Mouse (Mus musculus) heart, adult 8-10 months (tissue): ENCODE measurements around the gene Col27a1. TPM values are rescaled to one million over a fixed set of nuclear protein-coding genes. Genes with fewer than 3 reads are reported as not detected.

Experiments used
- DNase-seq: peaks from one replicate; pipeline ENCODE4 v3.0.0; 2022; ENCODE audit warnings: low spot score
- total RNA-seq, 4 experiments: library from RNA; stranded (reverse); gene quantifications; 2 replicates each; pipeline ENCODE4 v1.2.4; 2022

The Col27a1 gene
- total RNA-seq, 4 experiments from 2014 or later, result 1.1 to 1.5 (median 1.4) TPM

DNA sequence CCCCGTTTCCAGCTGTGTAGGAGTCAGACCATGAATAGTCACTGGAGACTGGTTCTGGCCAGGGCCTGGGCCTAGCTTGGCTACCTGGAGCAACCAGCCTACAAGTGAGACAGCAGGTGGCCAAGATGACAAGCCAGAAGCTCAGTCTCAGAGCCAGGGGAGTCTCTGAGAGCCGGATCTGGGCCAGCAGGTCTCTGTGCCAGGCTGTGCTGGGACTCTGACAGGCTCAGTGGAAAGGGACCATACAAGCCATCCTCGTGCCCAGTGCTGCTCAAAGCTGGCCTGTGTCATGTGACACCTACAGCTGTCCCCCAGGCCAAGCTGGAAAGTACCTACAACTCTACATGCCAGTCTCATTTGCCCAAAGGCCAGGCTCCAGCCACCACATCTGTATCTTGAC is 94.5 kb downstream of the Col27a1 start:
- peak; percentile 38 for DNase-seq

DNA sequence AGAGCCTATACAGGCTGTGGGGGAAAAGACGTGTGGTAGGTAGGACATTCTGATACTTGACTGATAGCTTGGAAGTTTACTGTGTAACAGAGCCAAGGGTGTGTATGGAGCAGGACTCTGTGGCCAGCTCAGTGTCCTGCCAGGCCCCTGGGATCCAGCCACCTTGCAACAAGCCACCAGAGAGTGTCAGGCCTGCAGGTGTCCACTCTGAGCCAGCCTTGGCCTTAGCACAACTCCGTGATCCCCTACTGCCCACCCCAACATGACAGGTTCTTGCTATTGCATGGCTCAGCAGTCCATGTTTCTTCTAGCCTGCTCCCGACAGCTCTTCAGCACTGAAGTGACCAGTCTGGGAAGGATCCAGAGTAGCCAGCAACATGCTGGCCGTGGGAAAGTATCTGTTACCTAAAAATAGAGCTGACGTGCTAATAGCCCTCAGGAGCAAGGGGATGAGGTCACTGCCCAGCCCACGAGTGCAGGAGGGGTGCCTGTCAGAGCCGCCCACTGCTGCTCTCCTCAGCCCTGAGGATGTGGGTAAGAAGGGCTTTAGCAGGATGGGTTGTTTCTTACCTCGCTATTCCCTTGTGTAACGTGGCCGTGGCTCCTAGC is 96.5 kb downstream of the Col27a1 start:
- DNase-seq, result peak; percentile 71

DNA sequence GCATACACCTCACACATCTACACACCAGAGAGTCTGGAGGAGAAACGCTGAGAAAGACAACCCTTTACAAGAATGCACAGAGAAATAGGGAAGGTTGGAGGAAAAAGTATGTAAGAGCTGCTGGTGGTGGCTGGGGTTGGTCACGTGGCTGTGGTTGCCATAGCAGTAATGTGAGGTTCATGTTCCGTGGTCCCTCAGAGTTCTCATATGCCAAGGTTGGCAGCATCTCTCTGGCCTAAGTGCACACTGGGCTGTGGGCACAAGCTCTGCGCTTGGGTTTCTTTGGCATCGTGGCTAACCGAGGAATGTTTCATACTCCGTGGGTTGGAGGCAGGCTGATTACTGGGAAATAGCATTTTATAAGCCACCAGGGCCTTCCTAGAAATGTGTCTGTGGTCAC is 97.6 kb downstream of the Col27a1 start:
- DNase-seq, result no peak

DNA sequence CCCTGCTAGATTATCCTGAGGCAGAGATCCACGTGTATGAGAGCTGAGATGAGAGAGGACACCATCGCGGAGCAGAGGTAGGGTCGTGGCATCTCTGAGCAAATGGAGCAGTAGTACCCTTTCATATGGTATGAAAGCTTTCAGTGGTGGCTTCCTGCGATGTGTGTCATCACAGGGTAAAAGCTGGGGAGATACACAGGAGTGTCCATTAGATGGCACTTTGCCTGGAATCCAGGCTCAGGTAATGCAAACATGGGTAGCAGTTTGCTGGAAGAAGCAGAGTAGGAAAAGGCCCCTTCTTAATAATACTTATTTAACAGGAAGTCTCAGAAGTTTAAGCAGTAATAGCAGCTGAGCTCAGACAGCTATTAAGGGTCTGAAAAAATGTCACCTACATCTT is 100.3 kb downstream of the Col27a1 start:
- no peak for DNase-seq

DNA sequence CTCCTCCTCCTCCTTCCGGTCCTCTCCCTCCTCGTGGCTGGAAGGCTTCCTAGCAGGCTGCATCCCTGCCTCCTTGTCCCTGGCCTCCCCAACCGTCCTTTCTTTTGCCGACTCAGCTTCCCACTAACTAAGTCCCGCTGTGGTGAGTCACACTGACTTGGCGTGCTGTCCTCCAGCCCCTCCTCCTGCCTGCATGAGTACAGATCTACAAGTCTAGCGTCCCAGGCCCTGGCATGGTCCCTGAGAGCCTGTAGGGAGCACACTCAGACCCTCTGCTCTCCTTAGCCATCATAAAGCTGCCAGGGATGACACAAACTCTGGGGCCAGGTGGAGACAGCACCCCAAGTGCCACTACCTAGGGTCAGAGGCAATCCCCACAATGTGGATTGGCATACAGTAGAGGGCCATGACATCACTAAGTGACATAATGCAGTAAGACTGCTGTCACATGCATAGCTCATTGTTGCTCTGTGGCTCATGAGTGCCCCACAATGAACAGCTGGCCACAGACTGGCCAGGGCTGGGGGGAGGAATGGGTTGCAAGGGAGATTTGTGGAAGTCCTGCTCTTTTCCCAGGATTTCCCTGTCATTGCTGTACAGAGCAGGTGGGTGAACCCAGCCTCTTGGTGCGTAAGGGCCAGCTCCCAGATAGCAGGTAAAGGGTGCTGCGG is 102.4 kb downstream of the Col27a1 start:
- DNase-seq, result peak; percentile 41

DNA sequence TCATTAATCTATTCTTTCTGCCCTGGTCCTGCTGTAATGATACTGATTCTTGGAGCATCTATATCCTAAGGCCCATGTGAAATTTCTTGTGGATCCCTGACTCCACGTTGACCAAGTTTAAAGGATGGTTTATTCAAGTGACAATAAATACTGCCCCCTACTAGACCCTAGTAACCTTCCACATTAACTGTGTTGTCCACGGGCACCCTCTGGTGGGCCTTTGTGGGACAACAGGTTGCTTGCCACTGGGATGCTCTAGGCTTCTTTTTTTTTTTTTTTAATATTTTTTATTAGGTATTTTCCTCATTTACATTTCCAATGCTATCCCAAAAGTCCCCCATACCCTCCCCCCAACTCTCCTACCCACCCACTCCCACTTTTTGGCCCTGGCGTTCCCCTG is 105.8 kb downstream of the Col27a1 start:
- DNase-seq, result peak; percentile 57

DNA sequence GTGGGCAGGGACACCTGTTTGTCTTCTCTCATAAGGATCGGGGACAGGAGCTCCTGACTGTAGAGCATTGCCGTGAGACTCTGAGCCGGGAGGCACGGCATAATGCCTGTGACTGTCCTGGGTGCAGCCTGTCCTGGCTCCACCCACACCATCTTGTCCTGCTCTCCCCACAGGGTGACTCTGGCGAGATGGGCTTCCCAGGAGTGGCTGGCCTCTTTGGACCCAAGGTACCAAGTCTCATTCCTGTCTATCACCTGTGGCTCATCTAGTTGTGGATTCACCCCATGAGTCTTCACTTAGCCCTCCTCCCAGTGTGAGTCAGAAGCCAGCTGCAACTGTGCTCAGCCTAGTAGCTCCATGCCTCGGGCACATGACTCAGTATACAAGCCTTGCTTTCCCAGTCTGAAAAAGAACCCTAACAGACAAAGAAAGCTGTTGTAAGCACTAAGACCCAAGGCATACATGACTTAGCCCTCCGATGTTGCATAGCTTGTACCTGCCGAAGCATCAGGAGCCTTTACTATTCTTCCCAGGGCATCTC is 109.5 kb downstream of the Col27a1 start:
- no peak for DNase-seq

DNA sequence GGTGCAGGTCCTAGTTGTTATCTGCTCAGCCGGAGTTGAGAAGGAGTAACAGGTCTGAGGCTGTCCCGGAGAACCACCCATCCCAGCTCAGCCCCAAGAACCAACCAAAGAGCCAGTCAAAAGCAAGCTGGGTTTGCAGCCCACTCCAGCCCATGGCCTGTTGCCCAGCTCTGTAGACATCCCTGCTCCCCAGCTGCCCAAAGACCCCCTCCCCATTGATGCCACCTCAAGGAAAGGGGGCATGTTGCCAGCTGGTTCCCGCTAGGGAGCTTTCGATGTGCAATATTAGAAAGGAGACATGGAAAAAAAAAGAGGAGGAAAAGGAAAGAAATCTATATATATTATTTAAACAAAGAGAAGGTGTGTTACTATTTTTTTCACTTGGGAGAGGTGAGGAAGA is 119.6 kb downstream of the Col27a1 start:
- DNase-seq, result no peak

DNA sequence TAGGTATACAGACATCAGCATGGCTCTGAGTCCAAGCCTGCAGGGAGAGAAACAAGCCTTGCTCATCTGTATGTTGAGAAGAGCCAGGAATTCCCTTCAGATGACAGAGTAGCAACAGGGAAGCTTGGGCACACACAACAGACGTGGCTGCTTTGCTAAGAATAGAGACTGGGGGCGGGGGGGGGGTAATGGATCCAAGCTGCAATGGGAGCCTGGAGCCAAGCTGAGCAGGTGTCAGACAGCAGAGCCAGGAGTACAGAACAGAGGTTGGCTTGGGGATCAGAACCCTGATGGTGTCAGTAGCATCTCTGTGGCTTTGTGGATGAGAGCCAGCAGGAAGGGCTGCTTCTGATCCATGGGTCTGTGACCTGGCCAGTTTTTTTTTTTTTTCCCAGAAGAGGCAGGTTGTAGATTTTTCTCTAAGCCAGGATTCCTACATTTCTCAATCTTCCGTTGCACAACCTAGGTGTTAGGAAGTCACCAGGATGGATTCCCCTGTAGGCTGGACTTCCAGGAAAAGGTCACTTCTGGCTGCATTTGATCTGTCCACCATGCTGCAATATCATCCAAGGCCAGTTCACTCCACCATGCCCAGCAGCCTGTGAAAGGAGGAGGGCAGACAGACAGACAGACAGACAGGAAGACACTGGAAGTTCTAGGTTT is 124.7 kb downstream of the Col27a1 start:
- no peak for DNase-seq

DNA sequence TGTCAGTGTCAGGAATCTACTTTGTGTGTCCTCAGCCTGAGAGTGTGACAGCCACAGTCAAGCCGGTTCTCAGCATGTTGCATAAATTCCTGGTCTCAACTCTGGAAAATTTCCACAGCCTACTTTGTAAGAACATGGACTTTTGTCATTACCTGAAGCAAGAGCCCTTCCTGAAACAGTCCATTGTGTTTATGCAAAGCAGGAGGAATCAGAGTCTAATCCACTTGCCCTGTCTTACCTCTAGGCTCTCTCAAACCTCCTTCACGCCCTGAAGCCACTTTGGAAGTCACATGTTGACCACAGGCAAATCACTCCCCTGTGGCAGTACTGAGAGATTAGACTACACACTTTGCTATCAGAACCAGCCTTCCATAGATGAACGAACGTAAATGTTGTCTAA is 128.7 kb downstream of the Col27a1 start:
- no peak for DNase-seq

DNA sequence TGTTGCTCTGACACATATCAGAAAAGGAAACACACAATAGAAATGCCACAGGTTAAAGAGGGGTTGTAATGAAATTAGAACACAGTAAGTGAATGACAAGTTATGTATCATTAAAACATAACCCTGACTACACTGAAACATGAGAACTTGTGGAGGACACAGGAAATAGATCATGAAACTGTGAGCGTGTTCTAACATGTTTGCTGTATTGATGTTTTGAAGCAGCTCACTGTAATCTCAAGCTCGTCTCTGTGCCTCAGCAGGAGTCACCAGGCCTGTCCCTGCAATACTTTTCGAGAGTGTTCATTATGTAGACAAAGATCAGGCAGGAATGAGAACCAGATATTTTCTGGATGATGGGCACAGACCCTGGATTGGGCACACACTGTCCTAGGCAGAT is 129.8 kb downstream of the Col27a1 start:
- no peak for DNase-seq

DNA sequence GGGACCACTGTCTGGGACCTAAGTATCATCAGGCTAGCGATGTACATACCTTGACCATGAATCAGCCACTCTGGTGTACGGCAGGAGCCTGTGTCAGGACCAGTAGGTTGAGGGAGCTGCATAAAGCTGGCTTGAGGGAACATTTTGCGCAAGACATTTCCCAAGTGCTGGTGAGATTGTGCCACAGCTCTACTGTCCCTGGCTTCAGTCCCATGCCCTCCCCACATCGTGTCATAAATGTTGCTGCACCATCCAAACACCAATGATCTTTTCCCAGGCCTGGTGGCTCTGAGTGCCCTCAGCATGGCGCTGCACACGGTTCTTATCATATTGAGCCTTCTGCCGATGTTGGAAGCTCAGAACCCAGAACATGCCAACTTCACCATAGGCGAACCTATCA is 130.5 kb downstream of the Col27a1 start, which contains the start of gene Orm1:
Gene Orm1, plus strand, starts transcription at position 266 of the 400 bp plus-strand sequence.
- DNase-seq, result no peak

DNA sequence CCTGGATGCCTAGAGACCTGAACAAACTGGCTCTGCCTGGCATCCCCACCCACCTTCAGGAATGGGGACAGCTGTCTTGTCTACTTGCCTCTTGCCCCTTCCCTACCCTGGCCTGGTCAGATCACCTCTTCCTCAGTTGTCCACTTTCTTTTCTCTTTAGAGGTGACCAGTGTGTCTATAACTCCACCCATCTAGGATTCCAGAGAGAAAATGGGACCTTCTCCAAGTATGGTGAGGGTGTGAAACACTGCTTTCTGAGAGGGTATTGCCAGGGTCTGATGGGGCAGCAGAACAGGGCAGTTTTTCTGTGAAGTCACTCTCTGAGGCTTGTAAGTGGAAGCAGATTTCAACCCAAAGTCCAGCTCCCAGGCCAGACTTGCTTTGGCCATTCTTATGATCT is 131.5 kb downstream of the Col27a1 start:
- no peak for DNase-seq

DNA sequence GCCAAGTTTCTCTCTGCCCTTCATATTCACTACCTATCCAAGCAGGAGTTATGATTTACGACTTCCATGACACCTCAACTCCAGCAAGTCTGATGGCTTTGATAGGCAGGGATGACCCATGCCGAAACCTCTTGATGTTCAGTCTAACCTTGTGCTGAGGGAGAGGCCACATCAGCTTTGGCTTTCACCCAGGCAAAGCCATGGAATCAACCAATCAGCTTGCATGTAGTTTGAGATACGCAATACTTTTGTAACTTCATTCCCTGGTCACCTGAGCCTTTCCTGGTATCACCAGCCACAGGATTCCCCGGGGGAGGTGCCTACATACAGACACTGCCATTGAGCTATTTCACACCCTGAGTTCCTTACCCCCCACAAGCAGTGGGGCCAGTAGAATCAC is 132.9 kb downstream of the Col27a1 start:
- DNase-seq, result no peak

DNA sequence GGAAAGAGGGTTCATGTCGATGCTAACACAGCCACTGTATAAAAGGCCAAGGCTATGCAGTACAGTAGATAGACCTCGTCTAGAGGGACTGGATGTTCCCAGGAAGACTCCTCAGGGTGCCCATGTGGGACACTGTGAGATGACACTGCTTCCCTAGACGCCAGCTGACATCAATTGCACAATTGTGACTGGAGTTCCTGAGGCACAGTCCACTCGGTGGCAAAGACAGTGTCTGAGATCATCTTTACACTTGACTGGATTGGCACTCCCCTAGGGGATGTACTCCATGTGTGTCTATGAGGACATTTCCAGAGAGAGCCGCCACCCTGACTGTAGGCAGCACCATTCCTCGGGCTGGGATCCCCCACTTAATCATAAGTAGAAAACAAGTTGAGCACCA is 134.7 kb downstream of the Col27a1 start:
- DNase-seq, result no peak

DNA sequence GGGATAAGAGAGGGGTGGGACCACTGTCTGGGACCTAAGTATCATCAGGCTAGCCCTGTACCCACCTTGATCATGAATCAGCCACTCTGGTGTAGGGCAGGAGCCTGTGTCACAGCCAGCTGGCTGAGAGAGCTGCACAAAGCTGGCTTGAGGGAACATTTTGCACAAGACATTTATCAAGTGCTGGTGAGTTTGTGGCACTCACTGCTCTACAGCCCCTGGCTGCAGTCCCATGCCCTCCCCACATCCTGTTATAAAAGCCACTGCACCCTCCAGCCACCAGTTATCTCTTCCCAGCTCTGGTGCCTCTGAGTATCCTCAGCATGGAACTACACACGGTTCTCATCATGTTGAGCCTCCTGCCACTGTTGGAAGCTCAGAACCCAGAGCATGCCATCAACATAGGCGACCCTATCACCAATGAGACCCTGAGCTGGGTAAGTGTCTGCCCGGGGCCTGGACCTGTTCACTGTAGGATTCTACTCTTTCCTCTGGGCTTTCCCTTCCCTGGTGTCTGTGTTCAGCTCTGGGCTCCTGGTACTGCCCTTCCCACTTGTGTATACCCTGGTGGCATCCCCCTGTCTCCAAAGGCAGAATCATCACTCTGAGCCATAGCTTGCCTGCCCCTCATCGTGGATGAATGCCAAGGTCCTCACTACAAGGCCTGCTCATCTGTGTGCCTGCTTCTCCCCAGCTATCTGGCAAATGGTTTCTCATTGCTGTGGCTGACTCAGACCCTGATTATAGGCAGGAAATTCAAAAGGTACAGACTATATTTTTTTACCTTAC is 142.3 kb downstream of the Col27a1 start, which contains the start of gene Orm3:
Gene Orm3, plus strand, starts transcription at position 286 of the 789 bp plus-strand sequence.
- peak; percentile 61 for DNase-seq

DNA sequence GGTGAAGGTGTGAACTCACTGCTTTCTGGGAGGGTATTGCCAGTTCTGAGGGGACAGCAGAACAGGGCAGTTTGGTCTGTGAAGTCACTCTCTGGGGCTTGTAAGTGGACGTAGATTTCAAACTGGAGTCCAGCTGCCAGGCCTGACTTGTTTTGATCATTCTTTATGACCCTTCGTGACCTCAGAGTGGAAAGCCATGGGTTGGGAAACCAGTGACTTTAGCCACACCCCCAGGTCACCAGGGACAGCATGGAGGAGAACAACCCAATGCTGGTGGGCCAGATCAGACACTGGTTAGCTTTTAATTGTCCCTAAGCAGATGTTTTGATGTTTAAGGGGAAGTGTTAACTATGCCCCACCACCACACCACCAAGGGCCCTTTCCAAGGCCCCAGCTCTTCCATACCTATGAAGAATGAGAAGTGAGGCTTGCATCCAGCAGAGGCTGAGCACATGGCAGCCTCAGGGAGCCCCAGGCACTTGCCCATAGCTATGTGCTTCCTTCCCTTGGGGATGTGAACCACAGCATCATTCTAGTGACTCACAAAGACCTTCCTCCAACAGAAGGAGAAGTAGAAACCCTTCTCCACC is 143.3 kb downstream of the Col27a1 start:
- DNase-seq, result no peak

DNA sequence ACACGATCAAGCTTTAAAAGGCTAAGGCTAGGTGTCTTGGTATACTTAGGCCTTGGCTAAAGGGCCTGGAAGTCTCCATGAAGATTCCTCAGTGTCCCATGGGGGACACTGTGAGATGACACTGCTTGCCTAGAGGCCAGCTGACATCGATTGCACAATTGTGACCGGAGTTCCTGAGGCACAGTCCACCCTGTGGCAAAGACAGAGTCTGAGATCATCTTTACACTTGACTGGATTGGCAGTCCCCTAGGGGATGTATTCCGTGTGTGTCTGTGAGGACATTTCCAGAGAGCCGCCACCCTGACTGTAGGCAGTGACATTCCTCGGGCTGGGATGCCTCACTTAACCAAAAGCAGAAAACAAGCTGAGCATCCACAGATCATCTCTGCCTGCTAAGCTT is 146.1 kb downstream of the Col27a1 start:
- no peak for DNase-seq

DNA sequence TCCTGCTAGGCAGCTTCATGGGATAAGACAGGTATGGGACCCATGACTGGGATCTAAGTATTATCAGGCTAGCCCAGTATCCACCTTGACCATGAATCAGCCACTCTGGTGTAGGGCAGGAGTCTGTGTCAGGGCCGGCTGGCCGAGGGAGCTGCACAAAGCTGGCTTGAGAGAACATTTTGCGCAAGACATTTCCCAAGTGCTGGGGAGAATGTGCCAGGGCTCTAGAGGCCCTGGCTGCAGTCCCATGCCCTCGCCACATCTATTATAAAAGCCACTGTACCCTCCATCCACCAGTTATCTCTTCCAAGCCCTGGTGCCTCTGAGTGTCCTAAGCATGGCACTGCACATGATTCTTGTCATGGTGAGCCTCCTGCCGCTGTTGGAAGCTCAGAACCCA is 148.3 kb downstream of the Col27a1 start, which contains the start of gene Orm2:
Gene Orm2, plus strand, starts transcription at position 300 of the 400 bp plus-strand sequence.
- peak; percentile 14 for DNase-seq

DNA sequence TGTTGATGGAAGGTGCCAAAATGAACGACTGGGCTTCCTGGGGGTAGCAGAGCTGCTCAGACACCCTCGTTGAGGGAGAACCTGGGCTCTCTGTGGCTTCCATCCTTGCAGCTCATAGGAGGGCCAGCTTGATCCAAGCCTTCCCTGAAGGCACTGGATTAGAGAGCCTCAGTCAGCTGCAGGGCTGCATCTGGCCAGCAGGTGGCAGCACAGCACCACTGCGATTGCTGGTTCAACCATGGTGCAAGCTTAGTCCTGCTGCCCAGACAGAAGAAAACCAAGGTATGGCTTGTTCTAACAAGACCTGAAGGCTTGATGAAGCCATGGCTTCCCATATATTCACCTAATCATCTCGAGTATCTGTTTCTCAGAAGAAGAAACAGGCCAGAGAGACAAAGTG is 154.8 kb downstream of the Col27a1 start:
- DNase-seq, result peak; percentile 86

DNA sequence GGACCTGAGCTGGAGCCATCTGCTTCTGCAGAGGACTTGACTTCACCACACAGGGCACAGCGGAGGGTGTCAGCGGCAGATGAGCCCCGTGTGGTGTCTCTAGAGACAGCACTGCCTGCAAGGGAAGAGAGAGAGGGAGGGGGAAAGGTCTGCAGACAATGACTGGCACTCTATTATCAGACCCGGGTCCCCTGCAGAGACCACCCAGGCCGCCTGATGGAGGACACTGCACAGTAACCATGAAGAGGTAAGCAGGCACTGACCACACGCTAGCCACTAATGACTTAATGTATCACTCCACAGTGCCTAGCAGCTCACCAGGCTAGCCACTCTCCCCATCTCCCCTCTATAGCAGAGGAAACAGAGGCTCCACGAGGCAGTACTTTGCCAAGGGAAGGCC is 157.1 kb downstream of the Col27a1 start:
- no peak for DNase-seq
